Mouse (Mus musculus): ENCODE results near the gene Irf2bpl. TPM values are rescaled to one million over a fixed set of nuclear protein-coding genes. Genes with fewer than 3 reads are reported as not detected.

The Irf2bpl gene
- total RNA-seq (2021) = 10 to 100 TPM; 74.3 to 80.8 TPM
- long read RNA-seq, experiment 1, full-length matches to known transcripts = 108 of 108 reads
- long read RNA-seq, experiment 1, partial matches to known transcripts = 0 of 108 reads
- long read RNA-seq, experiment 1, other reads (novel, unspliced or antisense) = 0 of 108 reads
- long read RNA-seq, experiment 2, full-length matches to known transcripts = 79 of 79 reads
- long read RNA-seq, experiment 2, partial matches to known transcripts = 0 of 79 reads
- long read RNA-seq, experiment 2, other reads (novel, unspliced or antisense) = 0 of 79 reads

GRCm38 (mm10) chr12:86884197-86885058 lies at the start of gene Irf2bpl:
Gene Irf2bpl (minus strand): TSS chr12:86884798.
- DNase-seq (ENCODE audit: extremely low spot score in 1 of 2, low spot score in 2 of 2) = peak; percentile 98
- intact Hi-C loops (cut with DNase I) = loop anchor here (1.0 to 2.0 kb wide), 2 partner anchors 60 to 83 kb away; no protein-coding TSS in a partner anchor
- Histone ChIP-seq H3K4me3 (peak within 1 kb of the TSS; percentile 94), H3K27ac (peak within 1 kb of the TSS; percentile 100)
- TF ChIP-seq CTCF (IDR thresholded peaks at IDR 0.05) = no peak; the same call in 1 of the 2 replicates

- Histone ChIP-seq H3K27ac (peak overlapping the region; percentile 70), H3K4me3 (no peak overlapping the region)
- intact Hi-C loops (cut with DNase I) = no loop called here
- TF ChIP-seq CTCF (IDR thresholded peaks at IDR 0.05) = no peak
- DNase-seq (ENCODE audit: extremely low spot score in 1 of 2, low spot score in 2 of 2) = no peak
Observed at GRCm38 (mm10) chr12:86932575-86932952, 48.0 kb upstream of the Irf2bpl start.

- TF ChIP-seq CTCF (IDR thresholded peaks at IDR 0.05) = no peak
- DNase-seq (ENCODE audit: extremely low spot score in 1 of 2, low spot score in 2 of 2) = no peak
- Histone ChIP-seq H3K4me3 (no peak overlapping the region), H3K27ac (peak overlapping the region; percentile 70)
- intact Hi-C loops (cut with DNase I) = no loop called here
Observed at GRCm38 (mm10) chr12:86931919-86932574, 47.4 kb upstream of the Irf2bpl start.

GRCm38 (mm10) chr12:86930934-86931729 lies 46.5 kb upstream of the Irf2bpl start:
- DNase-seq (ENCODE audit: extremely low spot score in 1 of 2, low spot score in 2 of 2) = no peak
- H3K27ac ChIP-seq = peak overlapping the region; percentile 58
- TF ChIP-seq CTCF (IDR thresholded peaks at IDR 0.05) = no peak
- H3K4me3 ChIP-seq = no peak overlapping the region
- intact Hi-C loops (cut with DNase I) = no loop called here

GRCm38 (mm10) chr12:86923837-86924236 lies 39.2 kb upstream of the Irf2bpl start:
- intact Hi-C loops (cut with DNase I) = loop anchor here (1.0 to 2.0 kb wide), 2 partner anchors 128 to 155 kb away; no protein-coding TSS in a partner anchor
- peak; percentile 97 for TF ChIP-seq CTCF (IDR thresholded peaks at IDR 0.05)
- Histone ChIP-seq H3K4me3 (no peak overlapping the region), H3K27ac (no peak overlapping the region)
- peak; percentile 74 to 80 for DNase-seq (ENCODE audit: extremely low spot score in 1 of 2, low spot score in 2 of 2)

GRCm38 (mm10) chr12:86918983-86919722 lies 34.6 kb upstream of the Irf2bpl start:
- no peak for DNase-seq (ENCODE audit: extremely low spot score in 1 of 2, low spot score in 2 of 2)
- peak overlapping the region; percentile 67 for H3K27ac ChIP-seq
- intact Hi-C loops (cut with DNase I) = no loop called here
- TF ChIP-seq CTCF (IDR thresholded peaks at IDR 0.05) = no peak
- no peak overlapping the region for H3K4me3 ChIP-seq

GRCm38 (mm10) chr12:86918361-86918967 lies 33.9 kb upstream of the Irf2bpl start:
- no peak for DNase-seq (ENCODE audit: extremely low spot score in 1 of 2, low spot score in 2 of 2)
- TF ChIP-seq CTCF (IDR thresholded peaks at IDR 0.05) = no peak
- no peak overlapping the region for H3K4me3 ChIP-seq
- H3K27ac ChIP-seq = peak overlapping the region; percentile 67
- intact Hi-C loops (cut with DNase I) = no loop called here

GRCm38 (mm10) chr12:86916796-86917573 lies 32.4 kb upstream of the Irf2bpl start:
- no peak overlapping the region for H3K27ac ChIP-seq

GRCm38 (mm10) chr12:86915617-86916016 lies 31.0 kb upstream of the Irf2bpl start:
- DNase-seq (ENCODE audit: extremely low spot score in 1 of 2, low spot score in 2 of 2) = no peak
- H3K4me3 ChIP-seq = no peak overlapping the region
- TF ChIP-seq CTCF (IDR thresholded peaks at IDR 0.05) = no peak
- intact Hi-C loops (cut with DNase I) = no loop called here
- H3K27ac ChIP-seq = no peak overlapping the region

More at GRCm38 (mm10) chr12:86916796-86917573, 32.4 kb upstream of the Irf2bpl start:
- no peak for DNase-seq (ENCODE audit: extremely low spot score in 1 of 2, low spot score in 2 of 2)
- TF ChIP-seq CTCF (IDR thresholded peaks at IDR 0.05) = no peak
- no peak overlapping the region for H3K4me3 ChIP-seq
- intact Hi-C loops (cut with DNase I) = no loop called here

Measured in left cerebral cortex, adult 2 months (tissue).